Mouse (Mus musculus) forebrain, embryonic 12.5 days (tissue): ENCODE results near the gene Gm17026. TPM values are rescaled to one million over a fixed set of nuclear protein-coding genes. Genes with fewer than 3 reads are reported as not detected.
"Not testable (repeated sequence)": the region's sequence is repeated elsewhere in the genome, so short reads cannot be mapped to it uniquely, and the experiment has no call there.

Experiments used
- ATAC-seq: fragments of 200-750 bp; cut with Nextera tagmentation; 2 replicates; pipeline ENCODE4 v1.8.0; 2017; ENCODE audit warnings: moderate TSS enrichment; ENCODE audit not compliant: low FRiP score
- H3K27ac ChIP-seq: fragments of 300-500 bp; sonication (generic); 2 replicates; pipeline ENCODE4 v1.5.1; 2016; ENCODE audit warnings: mild to moderate bottlenecking
- H3K27me3 ChIP-seq: fragments of 300-500 bp; sonication (generic); 2 replicates; pipeline ENCODE4 v1.6.1; 2016; ENCODE audit warnings: mild to moderate bottlenecking
- H3K36me3 ChIP-seq: fragments of 300-500 bp; sonication (generic); replicated peaks from 2 replicates; pipeline ENCODE4 v1.6.1; 2016; ENCODE audit warnings: mild to moderate bottlenecking
- H3K4me1 ChIP-seq: fragments of 300-500 bp; sonication (generic); 2 replicates; pipeline ENCODE4 v1.6.1; 2016
- H3K4me2 ChIP-seq: fragments of 300-500 bp; sonication (generic); 2 replicates; pipeline ENCODE4 v1.6.1; 2016; ENCODE audit warnings: mild to moderate bottlenecking, moderate library complexity
- H3K4me3 ChIP-seq: fragments of 300-500 bp; sonication (generic); replicated peaks from 2 replicates; pipeline ENCODE4 v1.5.1; 2016; ENCODE audit warnings: mild to moderate bottlenecking
- H3K9ac ChIP-seq: fragments of 300-500 bp; sonication (generic); 2 replicates; pipeline ENCODE4 v1.6.1; 2016; ENCODE audit warnings: mild to moderate bottlenecking
- H3K9me3 ChIP-seq: fragments of 300-500 bp; sonication (generic); 2 replicates; pipeline ENCODE4 v1.6.1; 2016
- WGBS: fragments of 180-500 bp; shearing (Covaris S2); methylation state at CpG from one replicate; pipeline ENCODE4 v1.1.7; 2016; 5-methylcytosine and 5-hydroxymethylcytosine counted together
- microRNA-seq: library from miRNA; unstranded; fragments of <30 nt; microRNA quantifications from one replicate; pipeline ENCODE4, GENCODE M21; 2017
- polyA plus RNA-seq: library from polyadenylated mRNA; unstranded; fragments of >200 nt; fragmentation: Nextera tagmentation; extraction: Ambion mirVana; gene quantifications from 2 replicates; pipeline ENCODE4 v1.2.1, GENCODE M21; 2016

The Gm17026 gene
- not detected in 2 replicates for polyA plus RNA-seq

DNA sequence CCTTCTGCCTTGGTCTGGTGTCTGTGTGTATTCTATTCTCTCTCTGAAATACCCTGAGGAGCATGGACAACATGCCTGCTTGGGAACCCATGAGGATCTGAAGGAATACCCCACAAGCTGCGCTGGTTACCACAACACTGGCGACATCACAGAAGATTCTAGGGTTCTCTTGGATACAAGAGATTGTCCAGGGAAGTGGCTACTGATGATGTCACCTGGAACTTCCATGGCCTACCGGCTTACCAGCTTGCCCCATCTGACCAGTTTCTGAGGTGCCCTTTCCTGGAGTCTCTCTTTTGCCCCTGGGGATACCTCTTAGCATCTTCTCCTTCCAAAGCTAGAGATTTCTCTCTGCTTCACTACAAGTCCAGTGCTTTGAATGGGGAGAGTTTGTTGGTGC lies at the start of gene Gm17026:
Gene Gm17026 (minus strand): TSS at position 101 of the 400 bp plus-strand sequence.
- H3K9ac ChIP-seq, H3K27me3 ChIP-seq, H3K27ac ChIP-seq, H3K4me3 ChIP-seq, H3K36me3 ChIP-seq, H3K4me2 ChIP-seq, ATAC-seq, H3K4me1 ChIP-seq, H3K9me3 ChIP-seq: not testable (repeated sequence)
- no CpG with 5 or more reads among the region's 3 CpGs for WGBS

DNA sequence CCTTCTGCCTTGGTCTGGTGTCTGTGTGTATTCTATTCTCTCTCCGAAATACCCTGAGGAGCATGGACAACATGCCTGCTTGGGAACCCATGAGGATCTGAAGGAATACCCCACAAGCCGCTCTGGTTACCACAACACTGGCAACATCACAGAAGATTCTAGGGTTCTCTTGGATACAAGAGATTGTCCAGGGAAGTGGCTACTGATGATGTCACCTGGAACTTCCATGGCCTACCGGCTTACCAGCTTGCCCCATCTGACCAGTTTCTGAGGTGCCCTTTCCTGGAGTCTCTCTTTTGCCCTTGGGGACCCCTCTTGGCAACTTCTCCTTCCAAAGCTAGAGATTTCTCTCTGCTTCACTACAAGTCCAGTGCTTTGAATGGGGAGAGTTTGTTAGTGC lies 37.4 kb upstream of the Gm17026 start, which contains the start of gene Gm9611:
Gene Gm9611 (minus strand): TSS at position 101 of the 400 bp plus-strand sequence.
- H3K4me2 ChIP-seq, H3K36me3 ChIP-seq, H3K9ac ChIP-seq, H3K4me3 ChIP-seq, ATAC-seq, H3K27ac ChIP-seq, H3K27me3 ChIP-seq, H3K9me3 ChIP-seq, H3K4me1 ChIP-seq: not testable (repeated sequence)
- WGBS = no CpG with 5 or more reads among the region's 3 CpGs

DNA sequence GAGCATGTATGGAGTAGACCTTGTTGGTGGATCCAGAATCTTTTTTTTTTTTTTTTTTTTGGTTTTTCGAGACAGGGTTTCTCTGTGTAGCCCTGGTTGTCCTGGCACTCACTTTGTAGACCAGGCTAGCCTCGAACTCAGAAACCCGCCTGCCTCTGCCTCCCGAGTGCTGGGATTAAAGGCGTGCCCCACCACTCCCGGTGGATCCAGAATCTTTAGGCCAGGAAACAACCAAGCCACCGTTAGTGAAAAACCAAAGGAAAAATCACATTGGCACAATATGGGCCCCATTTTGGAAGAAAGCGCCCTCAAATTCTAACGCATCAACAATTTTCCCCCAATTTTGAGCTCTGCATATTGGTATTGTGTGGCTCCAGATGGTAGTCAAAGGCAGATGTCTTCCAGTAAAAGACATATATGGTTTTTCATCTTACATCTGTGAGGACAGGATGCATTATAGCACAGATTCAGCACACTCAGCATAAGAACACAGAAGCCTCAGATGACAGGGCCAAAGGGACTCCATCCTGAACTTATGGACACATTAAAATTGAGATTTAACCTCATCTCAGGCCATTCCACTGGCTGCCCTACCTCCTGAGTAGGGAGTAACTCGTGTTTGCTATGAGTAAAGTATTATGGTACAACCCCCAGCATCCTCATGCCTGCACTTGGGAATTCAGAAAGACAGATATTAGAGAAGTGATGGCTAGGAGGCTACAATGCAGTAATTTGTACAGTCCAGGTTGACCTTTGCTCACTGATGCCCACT lies 42.9 kb downstream of the Gm17026 start:
- H3K27me3 ChIP-seq, H3K27ac ChIP-seq, H3K4me1 ChIP-seq, H3K4me2 ChIP-seq, H3K36me3 ChIP-seq, H3K4me3 ChIP-seq, ATAC-seq, H3K9me3 ChIP-seq, H3K9ac ChIP-seq: not testable (repeated sequence)
- 81% methylated on average over 9 of the region's 10 CpGs for WGBS

Small RNA genes lying within 50 kb of the gene (microRNA-seq; reads per million reads assigned to microRNA genes)
- gene Gm25208 = not detected
- not detected for gene Gm25892

Other genes starting within 250 kb of the Gm17026 start
- not detected in 2 replicates for gene Gm7951, start 142.7 kb downstream of the Gm17026 start, polyA plus RNA-seq
- gene Gm17027, start 97.4 kb downstream of the Gm17026 start, polyA plus RNA-seq = not detected in 2 replicates
- gene Gm3573, start 69.3 kb downstream of the Gm17026 start, polyA plus RNA-seq = not detected in 2 replicates
- not detected in 2 replicates for gene Gm9611, start 37.3 kb upstream of the Gm17026 start, polyA plus RNA-seq
- not detected in 2 replicates for gene Gm7995, start 50.2 kb upstream of the Gm17026 start, polyA plus RNA-seq
- not detected in 2 replicates for gene Gm8005, start 179.6 kb upstream of the Gm17026 start, polyA plus RNA-seq
- gene Gm8011, start 203.8 kb upstream of the Gm17026 start, polyA plus RNA-seq = not detected in 2 replicates
- gene Gm8020, start 242.3 kb upstream of the Gm17026 start, polyA plus RNA-seq = not detected in 2 replicates